Mouse (Mus musculus): Measurements from ENCODE around the gene Itpr2. TPM values are rescaled to one million over a fixed set of nuclear protein-coding genes. Genes with fewer than 3 reads are reported as not detected.

Itpr2 gene
- 9.6 and 10.8 TPM in 2 replicates for polyA plus RNA-seq (2015; fragmentation: Nextera tagmentation; extraction: Ambion mirVana)

DNA sequence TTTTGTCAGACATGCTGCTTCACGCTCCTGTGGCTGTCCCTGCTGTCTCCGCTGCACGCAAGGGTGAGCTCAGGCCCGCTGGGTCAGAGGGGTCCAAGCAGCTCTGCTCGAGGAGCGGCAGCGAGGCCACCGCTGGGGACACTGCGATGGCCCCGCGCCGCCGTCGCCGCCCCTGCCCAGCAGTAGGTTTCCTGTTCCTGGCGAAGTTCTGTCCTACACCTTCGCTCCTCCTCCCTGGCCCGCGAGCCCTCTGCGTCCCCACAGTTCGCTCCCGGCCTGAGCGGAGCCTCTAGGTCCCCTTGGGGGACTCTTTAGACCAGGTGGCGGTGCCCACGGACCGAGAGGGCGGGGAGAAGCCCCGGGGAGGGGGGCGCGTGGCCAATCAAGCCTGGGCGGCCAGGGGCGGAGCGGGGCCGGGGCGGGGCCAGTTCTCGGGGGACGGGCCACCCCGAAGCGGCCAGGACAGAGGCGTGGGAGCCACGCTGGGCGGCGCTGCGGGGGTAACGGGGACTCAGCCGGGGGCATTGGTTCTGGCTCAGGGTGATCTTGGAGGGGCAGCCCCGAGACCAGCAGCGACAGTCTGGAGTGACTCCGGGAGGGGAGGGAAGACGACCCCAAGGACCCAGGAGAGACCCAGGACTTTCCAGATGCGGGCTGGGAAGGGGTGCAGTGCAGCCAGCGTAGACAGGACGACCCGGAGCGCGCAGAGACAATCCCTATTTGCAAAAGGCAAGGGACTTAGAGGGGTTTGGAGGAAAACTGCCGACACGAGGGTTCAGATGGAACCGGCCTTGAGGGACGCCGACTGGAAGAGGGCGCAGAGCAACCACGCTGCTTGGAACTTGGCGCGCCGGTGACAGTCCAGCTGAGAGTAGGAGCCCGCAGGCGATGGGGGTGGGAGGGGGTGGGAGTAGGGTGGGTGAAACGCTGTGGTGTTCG, at the start of gene Itpr2:
Gene Itpr2, minus strand, starts transcription at position 358 of the 939 bp plus-strand sequence.

Other genes with a start within 250 kb of the Itpr2 start
- gene Fgfr1op2, start 75.0 kb upstream of the Itpr2 start, polyA plus RNA-seq (2015; fragmentation: Nextera tagmentation; extraction: Ambion mirVana) = 58.9 and 65.2 TPM in 2 replicates
- 18.2 and 20.1 TPM in 2 replicates for gene Ints13, start 75.6 kb upstream of the Itpr2 start, polyA plus RNA-seq (2015; fragmentation: Nextera tagmentation; extraction: Ambion mirVana)
- gene Med21, start 140.3 kb upstream of the Itpr2 start, polyA plus RNA-seq (2015; fragmentation: Nextera tagmentation; extraction: Ambion mirVana) = 106 and 107 TPM in 2 replicates
- 19.8 and 23.3 TPM in 2 replicates for gene Tm7sf3, start 140.6 kb upstream of the Itpr2 start, polyA plus RNA-seq (2015; fragmentation: Nextera tagmentation; extraction: Ambion mirVana)
- gene Stk38l, start 222.8 kb upstream of the Itpr2 start, polyA plus RNA-seq (2015; fragmentation: Nextera tagmentation; extraction: Ambion mirVana) = 7.2 and 8.4 TPM in 2 replicates

All from skeletal muscle tissue, postnatal 0 days (tissue).